ENCODE assay signal across 12 mouse cellular contexts in the genomic region with DNA sequence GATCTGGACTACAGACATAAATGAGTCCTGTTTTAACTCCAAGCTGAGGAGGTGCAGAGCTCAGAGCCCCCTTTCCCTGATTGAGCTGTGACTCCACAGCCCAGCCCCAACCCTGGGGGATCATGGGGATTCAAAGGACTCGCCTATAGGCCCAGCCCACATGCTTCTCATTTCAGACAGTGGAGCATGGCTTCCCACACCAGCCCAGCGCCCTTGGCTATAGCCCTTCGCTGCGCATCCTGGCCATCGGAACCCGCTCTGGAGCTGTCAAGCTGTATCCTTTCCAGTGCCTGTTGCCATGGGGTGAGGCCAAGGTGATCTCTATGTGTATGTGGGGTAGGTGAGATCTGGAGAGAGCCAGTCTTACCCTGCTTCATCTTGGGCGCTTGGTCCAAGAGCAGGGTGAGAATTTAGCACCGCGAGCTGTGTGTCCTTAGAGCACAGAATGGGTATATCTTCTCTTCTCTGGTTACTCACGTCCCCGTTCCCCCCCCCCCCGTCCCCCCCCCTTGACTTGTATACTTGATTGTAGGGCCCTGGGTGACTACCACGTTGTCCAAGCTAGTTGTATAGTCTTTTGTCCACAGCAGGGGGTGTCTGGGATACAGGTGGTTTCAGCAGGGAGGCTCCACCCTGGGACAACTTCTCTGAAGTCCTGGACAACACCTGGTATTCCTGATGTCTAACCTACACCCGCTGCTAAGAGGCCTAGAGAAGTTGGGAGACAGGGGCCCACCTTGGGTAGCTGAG. TPM values are rescaled to one million over a fixed set of nuclear protein-coding genes. Genes with fewer than 3 reads are reported as not detected.
A peak's percentile ranks its signal among the peaks of the same experiment; 100 is the strongest.
DNase-seq lines count a peak whose midpoint lies in the region; ATAC-seq and TF ChIP-seq lines count a peak whose summit lies in the region.
"Had no signal": no experiment of that assay in that cellular context is flagged by ENCODE, and none has a peak within 500 bp of the region (broad histone marks: within the 10 kb centered on the region; RNA-seq: fewer than 3 reads in every experiment).

No protein-coding gene starts in this region.

- peaks cover 30% of the 10 kb centered on the region for H3K36me3 ChIP-seq in heart, embryonic 15.5 days
- H3K36me3 ChIP-seq in lung, embryonic 16.5 days (ENCODE audit: control insufficient read depth, insufficient read depth, low read length): peaks cover 16% of the 10 kb centered on the region
- peaks cover 14% of the 10 kb centered on the region for H3K36me3 ChIP-seq in kidney, postnatal 0 days (ENCODE audit: insufficient read depth, low read length)

- WGBS in heart, embryonic 15.5 days: 84% methylated on average over 11 of the region's 14 CpGs
- WGBS in lung, embryonic 16.5 days: 76% methylated on average over 12 of the region's 14 CpGs
- WGBS in kidney, postnatal 0 days: 77% methylated on average over 11 of the region's 14 CpGs

- H3K27ac ChIP-seq in heart, embryonic 15.5 days: peak overlapping the region; percentile 95
- H3K27ac ChIP-seq in lung, embryonic 16.5 days (ENCODE audit: low read length): peak overlapping the region; percentile 94
- H3K27ac ChIP-seq in kidney, postnatal 0 days: peak overlapping the region; percentile 88

- no peak for TF ChIP-seq CTCF in kidney, postnatal 0 days (IDR thresholded peaks at IDR 0.05; ENCODE audit: low read depth)

- no peak overlapping the region for H3K4me2 ChIP-seq in heart, embryonic 15.5 days
- H3K4me2 ChIP-seq in lung, embryonic 16.5 days (ENCODE audit: low read depth, low read length): no peak overlapping the region
- H3K4me2 ChIP-seq in kidney, postnatal 0 days (ENCODE audit: low read length): no peak overlapping the region
- H3K4me2 ChIP-seq: midbrain, embryonic 11.5 days had no signal

- H3K9ac ChIP-seq in heart, embryonic 15.5 days: no peak overlapping the region
- H3K9ac ChIP-seq in lung, embryonic 16.5 days (ENCODE audit: low read length): no peak overlapping the region
- no peak overlapping the region for H3K9ac ChIP-seq in kidney, postnatal 0 days (ENCODE audit: low read depth, low read length)

- H3K4me3 ChIP-seq in heart, embryonic 15.5 days: no peak overlapping the region
- H3K4me3 ChIP-seq in lung, embryonic 16.5 days (ENCODE audit: low read length): no peak overlapping the region
- H3K4me3 ChIP-seq in kidney, postnatal 0 days (replicated peaks; ENCODE audit: low read depth, low read length): no peak overlapping the region

- peaks cover 56% of the 10 kb centered on the region for H3K4me1 ChIP-seq in heart, embryonic 15.5 days (replicated peaks)
- peaks cover 48% of the 10 kb centered on the region for H3K4me1 ChIP-seq in lung, embryonic 16.5 days (replicated peaks; ENCODE audit: control insufficient read depth, insufficient read depth, low read length)
- H3K4me1 ChIP-seq in kidney, postnatal 0 days (replicated peaks; ENCODE audit: insufficient read depth, low read length): peaks cover 38% of the 10 kb centered on the region

- no peaks in the 10 kb centered on the region for H3K9me3 ChIP-seq in heart, embryonic 15.5 days (replicated peaks)
- peaks cover 6% of the 10 kb centered on the region for H3K9me3 ChIP-seq in lung, embryonic 16.5 days (ENCODE audit: control insufficient read depth, low read length)
- no peaks in the 10 kb centered on the region for H3K9me3 ChIP-seq in kidney, postnatal 0 days (replicated peaks; ENCODE audit: low read length)

- DNase-seq in heart, adult 18-20 months: no peak
- DNase-seq in lung, adult 18-20 months: no peak
- DNase-seq in kidney, postnatal 0 days (ENCODE audit: low spot score): no peak
- no peak for DNase-seq in layer of hippocampus, adult 18-20 months (ENCODE audit: low spot score in 2 of 2)
- DNase-seq in urinary bladder, postnatal 10 days (ENCODE audit: low spot score): no peak
- no peak for DNase-seq in adrenal gland, adult 2 months
- DNase-seq: cerebellum, adult 18-20 months; embryo, embryonic 11 days; thymus, adult 2 months had no signal

- no peak for ATAC-seq in heart, embryonic 15.5 days (replicated peaks; ENCODE audit: insufficient number of reproducible peaks, insufficient read depth, low FRiP score, low read depth)
- ATAC-seq in lung, embryonic 16.5 days (ENCODE audit: low read depth): no peak
- ATAC-seq in kidney, postnatal 0 days (replicated peaks; ENCODE audit: low FRiP score, low read depth): no peak

- no peaks in the 10 kb centered on the region for H3K27me3 ChIP-seq in heart, embryonic 15.5 days
- no peaks in the 10 kb centered on the region for H3K27me3 ChIP-seq in lung, embryonic 16.5 days (ENCODE audit: control insufficient read depth, insufficient read depth, low read depth, low read length)
- no peaks in the 10 kb centered on the region for H3K27me3 ChIP-seq in kidney, postnatal 0 days (ENCODE audit: insufficient read depth, low read length)

RNA-seq across cellular contexts. Expression of a gene that starts 14.9 kb away (rescaled TPM):
- polyA plus RNA-seq in heart, embryonic 15.5 days (2015; fragmentation: Nextera tagmentation; extraction: Ambion mirVana): 0.16 TPM in 2 replicates
- total RNA-seq in heart, adult 18-20 months (2021): not detected
- polyA plus RNA-seq in lung, embryonic 16.5 days (2015; fragmentation: Nextera tagmentation; extraction: Ambion mirVana): 0.83 and 2.0 TPM in 2 replicates
- 16.5 and 17.6 TPM in 2 replicates for polyA plus RNA-seq in kidney, postnatal 0 days (2015; fragmentation: Nextera tagmentation; extraction: Ambion mirVana)
- total RNA-seq in layer of hippocampus, adult 18-20 months (2021): under 1 TPM; 0.15 to 0.57 TPM
- total RNA-seq in adrenal gland, adult 2 months (2021): under 1 TPM in 1 of 2 experiments, not detected in 1; 0.35 TPM
- 0.13 and 0.47 TPM in 2 replicates for polyA plus RNA-seq in adrenal gland, adult 2 months (2012; rRNA removed)
- polyA plus RNA-seq: midbrain, embryonic 11.5 days had no signal

RNA-seq across cellular contexts. Expression of a gene that starts 19.5 kb away (rescaled TPM):
- polyA plus RNA-seq in heart, embryonic 15.5 days (2015; fragmentation: Nextera tagmentation; extraction: Ambion mirVana): 12.7 and 17.2 TPM in 2 replicates
- 10 to 100 TPM; 17.5 to 18.2 TPM for total RNA-seq in heart, adult 18-20 months (2021)
- 45.0 and 58.7 TPM in 2 replicates for polyA plus RNA-seq in lung, embryonic 16.5 days (2015; fragmentation: Nextera tagmentation; extraction: Ambion mirVana)
- 54.5 and 61.2 TPM in 2 replicates for polyA plus RNA-seq in kidney, postnatal 0 days (2015; fragmentation: Nextera tagmentation; extraction: Ambion mirVana)
- 1 to 10 TPM; 2.5 to 3.0 TPM for total RNA-seq in layer of hippocampus, adult 18-20 months (2021)
- total RNA-seq in adrenal gland, adult 2 months (2021): 10 to 100 TPM in 1 of 2 experiments, 1 to 10 TPM in 1; 7.6 to 13.1 TPM
- polyA plus RNA-seq in adrenal gland, adult 2 months (2012; rRNA removed): 24.4 and 29.5 TPM in 2 replicates

RNA-seq across cellular contexts. Expression of a gene that starts 28.8 kb away (rescaled TPM):
- polyA plus RNA-seq in heart, embryonic 15.5 days (2015; fragmentation: Nextera tagmentation; extraction: Ambion mirVana): 20.1 and 26.4 TPM in 2 replicates
- total RNA-seq in heart, adult 18-20 months (2021): 1 to 10 TPM; 7.1 to 8.5 TPM
- polyA plus RNA-seq in lung, embryonic 16.5 days (2015; fragmentation: Nextera tagmentation; extraction: Ambion mirVana): 36.9 and 38.1 TPM in 2 replicates
- 34.7 and 36.2 TPM in 2 replicates for polyA plus RNA-seq in kidney, postnatal 0 days (2015; fragmentation: Nextera tagmentation; extraction: Ambion mirVana)
- 10 to 100 TPM; 11.1 to 11.4 TPM for total RNA-seq in layer of hippocampus, adult 18-20 months (2021)
- total RNA-seq in adrenal gland, adult 2 months (2021): 10 to 100 TPM; 15.8 to 20.7 TPM
- polyA plus RNA-seq in adrenal gland, adult 2 months (2012; rRNA removed): 43.9 and 61.6 TPM in 2 replicates

RNA-seq across cellular contexts. Expression of a gene that starts 29.9 kb away (rescaled TPM):
- 18.0 and 22.5 TPM in 2 replicates for polyA plus RNA-seq in heart, embryonic 15.5 days (2015; fragmentation: Nextera tagmentation; extraction: Ambion mirVana)
- total RNA-seq in heart, adult 18-20 months (2021): 10 to 100 TPM; 39.2 to 42.9 TPM
- 21.6 and 22.0 TPM in 2 replicates for polyA plus RNA-seq in lung, embryonic 16.5 days (2015; fragmentation: Nextera tagmentation; extraction: Ambion mirVana)
- 14.2 and 14.4 TPM in 2 replicates for polyA plus RNA-seq in kidney, postnatal 0 days (2015; fragmentation: Nextera tagmentation; extraction: Ambion mirVana)
- 10 to 100 TPM; 19.4 to 19.9 TPM for total RNA-seq in layer of hippocampus, adult 18-20 months (2021)
- 10 to 100 TPM; 53.7 to 64.2 TPM for total RNA-seq in adrenal gland, adult 2 months (2021)
- 110 and 114 TPM in 2 replicates for polyA plus RNA-seq in adrenal gland, adult 2 months (2012; rRNA removed)

RNA-seq across cellular contexts. Expression of a gene that starts 56.5 kb away (rescaled TPM):
- polyA plus RNA-seq in heart, embryonic 15.5 days (2015; fragmentation: Nextera tagmentation; extraction: Ambion mirVana): 52.1 and 56.3 TPM in 2 replicates
- total RNA-seq in heart, adult 18-20 months (2021): 1 to 10 TPM; 8.2 to 8.8 TPM
- 5.6 and 8.9 TPM in 2 replicates for polyA plus RNA-seq in lung, embryonic 16.5 days (2015; fragmentation: Nextera tagmentation; extraction: Ambion mirVana)
- polyA plus RNA-seq in kidney, postnatal 0 days (2015; fragmentation: Nextera tagmentation; extraction: Ambion mirVana): 11.1 and 12.1 TPM in 2 replicates
- under 1 TPM; 0.46 to 0.74 TPM for total RNA-seq in layer of hippocampus, adult 18-20 months (2021)
- 1 to 10 TPM in 1 of 2 experiments, under 1 TPM in 1; 0.58 to 1.3 TPM for total RNA-seq in adrenal gland, adult 2 months (2021)
- 0.86 and 0.99 TPM in 2 replicates for polyA plus RNA-seq in adrenal gland, adult 2 months (2012; rRNA removed)
